Mouse (Mus musculus): ENCODE data around the gene Foxf2.

DNA sequence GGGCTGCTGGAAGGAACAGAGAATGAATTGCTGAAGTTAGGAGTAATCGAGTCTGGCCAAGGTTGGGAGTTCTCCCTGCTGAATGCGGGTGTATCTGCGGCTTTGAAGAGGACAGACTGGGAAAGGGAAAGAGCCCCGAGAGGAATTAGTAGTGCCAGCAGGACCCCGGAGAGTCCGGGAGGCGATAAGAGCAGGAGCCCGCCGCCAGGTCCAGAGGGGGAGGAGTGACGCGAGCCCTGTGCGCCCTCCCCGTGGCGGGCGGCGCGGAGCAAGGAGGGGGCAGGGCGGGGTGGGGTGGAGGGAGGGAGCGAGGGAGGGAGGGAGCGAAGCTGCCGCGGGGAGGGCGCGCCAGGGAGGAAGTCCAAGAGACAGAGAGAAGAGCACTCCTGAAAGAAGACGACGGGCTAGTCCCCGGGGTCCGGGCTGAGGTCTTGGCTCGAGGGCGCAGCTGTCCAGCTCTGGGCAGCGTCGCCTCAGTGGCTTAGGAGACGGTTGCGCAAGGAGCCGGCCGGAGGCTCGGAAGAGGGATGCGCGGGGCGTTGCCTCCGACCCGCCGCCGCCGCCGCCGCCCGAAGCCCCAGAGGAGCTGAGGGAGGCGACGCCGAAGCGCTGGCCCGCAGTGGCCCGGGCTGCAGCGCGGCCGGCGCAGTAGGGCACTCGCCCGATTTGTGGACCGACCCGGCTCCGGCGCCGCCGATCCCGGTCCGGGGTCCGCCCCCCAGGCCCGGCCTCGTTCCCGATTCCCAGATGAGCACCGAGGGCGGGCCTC lies at the start of gene Foxf2:
- TF ChIP-seq ZNF384 (IDR thresholded peaks at IDR 0.05; ENCODE audit: low read depth, low read length) (no peak), MAFK (IDR thresholded peaks at IDR 0.05; ENCODE audit: insufficient read depth, low read depth, low read length) (no peak)
